Mouse (Mus musculus): ENCODE measurements at regions not wholly inside any gene's neighbourhood (a gene's known extent, or its start where the extent isn't known, plus 50 kb on each side); places are given as distances from the start of the nearest gene placed in this dataset.

DNA sequence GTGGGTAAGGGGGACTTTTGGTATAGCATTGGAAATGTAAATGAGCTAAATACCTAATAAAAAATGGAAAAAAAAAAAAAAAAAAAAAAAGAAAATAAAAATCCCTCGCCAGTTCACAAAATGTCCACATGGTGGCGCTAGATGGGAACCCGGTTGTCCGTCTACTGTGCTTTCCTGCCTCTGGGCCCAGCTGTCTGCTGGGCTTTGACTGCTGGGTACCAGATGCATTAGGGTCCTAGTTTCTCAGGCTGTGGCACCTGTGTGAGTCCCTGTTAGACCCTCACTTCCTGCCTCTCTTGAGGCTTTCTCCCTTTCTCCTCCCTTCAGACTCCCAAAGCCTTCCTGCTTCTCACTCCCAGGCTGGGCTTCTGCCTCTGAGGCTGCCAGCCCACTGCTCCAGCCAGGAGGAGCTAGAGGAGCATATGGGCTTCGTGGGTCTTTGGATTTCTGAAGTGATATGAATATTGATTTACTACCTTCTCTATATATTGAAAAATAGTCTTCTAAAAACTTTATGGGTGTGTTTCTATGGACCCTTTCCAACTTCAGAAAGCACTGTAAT, 145.7 kb upstream of the Syt6 start:
- no peak overlapping the region for H3K9ac ChIP-seq (replicated peaks)
- H3K4me3 ChIP-seq (replicated peaks) = no peak overlapping the region
- H3K9me3 ChIP-seq (replicated peaks) = no peaks in the 10 kb centered on the region
- no peak overlapping the region for H3K4me2 ChIP-seq
- H3K27ac ChIP-seq (replicated peaks) = no peak overlapping the region
- no peak for ATAC-seq (ENCODE audit: low FRiP score)
- 22% methylated on average over 5 of the region's 5 CpGs for WGBS
- H3K4me1 ChIP-seq = peaks cover 8% of the 10 kb centered on the region
- H3K36me3 ChIP-seq = no peaks in the 10 kb centered on the region
- H3K27me3 ChIP-seq (replicated peaks) = no peaks in the 10 kb centered on the region

DNA sequence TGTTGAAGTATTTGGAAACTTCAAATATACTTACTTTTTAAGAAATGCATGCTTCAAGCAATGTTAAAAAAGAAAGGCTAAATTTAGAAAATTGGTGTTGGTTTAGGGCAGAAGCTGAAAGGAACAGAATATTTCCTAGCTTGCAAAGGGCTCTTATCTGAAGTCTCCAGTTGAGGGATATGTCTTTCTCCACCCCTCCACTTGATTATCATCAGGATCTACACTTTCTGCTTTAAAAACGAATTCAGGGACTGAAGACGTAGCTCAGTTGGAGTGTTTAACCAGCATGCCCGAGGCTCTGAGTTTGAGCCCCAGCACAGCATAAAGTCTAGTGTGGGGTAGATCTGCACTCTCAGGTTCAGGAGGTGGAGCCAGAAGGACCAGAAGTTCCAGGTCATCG, 144.9 kb upstream of the Syt6 start:
- Histone ChIP-seq H3K4me1 (peaks cover 8% of the 10 kb centered on the region), H3K9me3 (replicated peaks) (no peaks in the 10 kb centered on the region), H3K27ac (replicated peaks) (no peak overlapping the region), H3K9ac (replicated peaks) (no peak overlapping the region), H3K4me2 (no peak overlapping the region), H3K36me3 (no peaks in the 10 kb centered on the region), H3K27me3 (replicated peaks) (no peaks in the 10 kb centered on the region), H3K4me3 (replicated peaks) (no peak overlapping the region)
- 82% methylated on average over 4 of the region's 4 CpGs for WGBS
- ATAC-seq (ENCODE audit: low FRiP score) = no peak

GRCm38 (mm10) chr3:103432254-103432653, 142.8 kb upstream of the Syt6 start:
- no peaks in the 10 kb centered on the region for H3K27me3 ChIP-seq (replicated peaks)
- no peak for ATAC-seq (ENCODE audit: low FRiP score)
- no peaks in the 10 kb centered on the region for H3K9me3 ChIP-seq (replicated peaks)
- H3K4me3 ChIP-seq (replicated peaks) = no peak overlapping the region
- H3K9ac ChIP-seq (replicated peaks) = no peak overlapping the region
- peaks cover 8% of the 10 kb centered on the region for H3K4me1 ChIP-seq
- WGBS = 47% methylated on average over 5 of the region's 5 CpGs
- H3K4me2 ChIP-seq = no peak overlapping the region
- no peaks in the 10 kb centered on the region for H3K36me3 ChIP-seq
- H3K27ac ChIP-seq (replicated peaks) = no peak overlapping the region

DNA sequence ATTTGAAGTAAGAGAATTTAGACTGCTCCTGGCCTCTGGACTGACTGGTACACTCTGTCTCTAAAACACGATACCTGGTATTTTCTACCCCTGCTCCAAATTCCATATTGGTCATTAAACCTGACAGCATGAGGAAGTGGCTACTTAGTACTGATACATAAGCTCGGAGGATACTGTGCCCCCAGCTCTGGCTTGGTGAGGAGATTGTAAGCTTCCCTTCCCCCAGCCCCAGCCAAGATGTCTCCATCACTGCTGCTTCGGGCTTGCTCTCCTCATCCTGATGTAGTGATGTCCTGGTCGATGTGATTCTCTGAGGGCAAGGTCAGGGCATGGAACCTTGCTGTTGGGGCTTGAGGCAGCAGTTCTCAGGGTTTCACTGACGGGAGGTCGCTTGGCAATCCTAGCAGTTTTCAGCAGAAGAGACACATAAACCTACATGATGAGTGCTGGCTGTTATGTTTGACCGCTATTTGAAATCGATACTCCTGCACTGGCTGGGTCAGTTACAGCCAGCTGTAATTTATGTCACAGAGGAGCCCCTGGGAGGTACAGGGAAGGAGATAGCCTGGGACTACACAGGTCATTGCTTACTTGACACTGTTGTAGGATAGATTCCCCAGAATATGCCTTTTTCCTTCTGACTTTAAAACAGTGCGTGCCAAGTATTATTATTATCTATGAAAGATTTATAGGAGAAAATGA, 138.0 kb upstream of the Syt6 start:
- Histone ChIP-seq H3K27ac (replicated peaks) (no peak overlapping the region), H3K9ac (replicated peaks) (no peak overlapping the region), H3K27me3 (replicated peaks) (no peaks in the 10 kb centered on the region), H3K4me1 (peaks cover 11% of the 10 kb centered on the region), H3K9me3 (replicated peaks) (no peaks in the 10 kb centered on the region), H3K4me2 (no peak overlapping the region), H3K36me3 (no peaks in the 10 kb centered on the region), H3K4me3 (replicated peaks) (no peak overlapping the region)
- WGBS = 82% methylated on average over 9 of the region's 9 CpGs
- no peak for ATAC-seq (ENCODE audit: low FRiP score)

DNA sequence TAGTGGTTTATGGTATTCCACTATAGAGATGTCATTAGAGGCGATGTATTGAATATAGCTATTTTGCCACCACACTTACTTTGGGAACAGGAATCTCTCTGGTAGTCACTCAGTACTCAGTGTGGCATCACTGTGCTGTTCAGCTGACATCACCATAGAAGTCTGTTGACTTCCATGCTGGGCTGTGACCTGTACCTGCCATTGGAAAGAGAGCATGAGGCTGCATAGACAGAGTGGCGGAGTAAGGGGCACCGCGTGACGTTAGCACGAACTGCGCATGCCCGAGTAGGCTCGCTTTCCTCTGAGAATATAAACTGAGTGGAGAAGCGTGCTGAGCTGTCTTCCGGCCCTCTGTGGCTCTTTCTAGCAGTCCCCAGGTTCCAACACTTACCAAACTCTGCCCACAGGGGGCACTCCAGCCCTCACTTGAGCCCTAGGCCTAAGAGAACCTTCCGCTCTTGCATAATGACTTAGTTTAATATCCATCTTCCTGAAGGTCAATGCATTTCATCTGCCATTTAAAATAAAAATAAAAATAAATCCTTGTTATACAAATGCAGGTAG, 136.2 kb upstream of the Syt6 start:
- H3K4me1 ChIP-seq = 0 out of 2 replicates have a peak, but pooled peaks cover 3% of the 10 kb centered on the region
- no peak overlapping the region for H3K4me2 ChIP-seq
- no peaks in the 10 kb centered on the region for H3K36me3 ChIP-seq
- H3K4me3 ChIP-seq (replicated peaks) = no peak overlapping the region
- H3K27ac ChIP-seq (replicated peaks) = no peak overlapping the region
- H3K9me3 ChIP-seq (replicated peaks) = no peaks in the 10 kb centered on the region
- ATAC-seq (ENCODE audit: low FRiP score) = peak; percentile 55; the same call in 1 of the 2 replicates
- WGBS = 47% methylated on average over 12 of the region's 12 CpGs
- no peaks in the 10 kb centered on the region for H3K27me3 ChIP-seq (replicated peaks)
- no peak overlapping the region for H3K9ac ChIP-seq (replicated peaks)

DNA sequence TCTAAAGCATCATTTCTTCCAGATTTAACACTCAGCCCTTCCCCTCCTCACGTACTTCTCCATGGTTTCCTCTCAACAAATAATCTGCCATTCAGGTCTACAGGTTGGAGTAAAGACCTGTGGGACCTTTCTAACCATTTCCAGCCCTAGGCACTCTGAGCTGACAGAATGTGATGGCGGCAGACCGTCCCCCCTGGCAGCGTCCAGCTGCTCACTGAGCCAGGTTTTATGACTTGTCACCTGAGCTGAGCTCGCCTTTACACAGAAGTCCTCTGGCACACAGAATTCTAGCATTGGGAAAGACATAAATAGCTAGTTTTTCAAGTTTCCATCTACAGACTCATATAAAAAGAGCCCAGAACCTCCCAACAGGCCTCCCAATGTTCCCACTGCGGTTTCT, 131.8 kb upstream of the Syt6 start:
- H3K4me2 ChIP-seq = no peak overlapping the region
- no peak for ATAC-seq (ENCODE audit: low FRiP score)
- no peak overlapping the region for H3K4me3 ChIP-seq (replicated peaks)
- 72% methylated on average over 6 of the region's 6 CpGs for WGBS
- H3K27ac ChIP-seq (replicated peaks) = no peak overlapping the region
- no peaks in the 10 kb centered on the region for H3K27me3 ChIP-seq (replicated peaks)
- no peaks in the 10 kb centered on the region for H3K36me3 ChIP-seq
- no peaks in the 10 kb centered on the region for H3K9me3 ChIP-seq (replicated peaks)
- H3K9ac ChIP-seq (replicated peaks) = no peak overlapping the region
- H3K4me1 ChIP-seq = 0 out of 2 replicates have a peak, but pooled peaks cover 3% of the 10 kb centered on the region

DNA sequence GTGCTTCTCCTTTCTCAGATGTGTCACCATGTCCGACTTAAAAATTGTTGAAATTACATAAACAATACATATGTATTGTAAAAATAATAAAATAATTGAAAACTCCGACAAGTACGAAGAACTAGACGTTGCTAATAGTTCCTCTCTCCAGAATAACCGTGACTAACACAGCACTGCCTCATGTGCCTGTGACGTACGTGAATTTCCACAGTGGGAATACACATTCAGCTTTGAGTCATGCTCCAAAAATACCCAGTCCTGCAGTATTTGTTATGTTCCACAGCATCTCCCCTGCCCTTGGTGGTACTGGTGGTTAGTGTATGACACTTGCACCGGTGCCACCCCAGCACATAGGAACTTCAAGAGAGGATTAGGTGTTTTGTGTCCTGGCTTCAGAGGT, 129.2 kb upstream of the Syt6 start:
- no peaks in the 10 kb centered on the region for H3K36me3 ChIP-seq
- ATAC-seq (ENCODE audit: low FRiP score) = no peak
- no peaks in the 10 kb centered on the region for H3K9me3 ChIP-seq (replicated peaks)
- H3K9ac ChIP-seq (replicated peaks) = no peak overlapping the region
- H3K27ac ChIP-seq (replicated peaks) = no peak overlapping the region
- H3K27me3 ChIP-seq (replicated peaks) = no peaks in the 10 kb centered on the region
- WGBS = 89% methylated on average over 8 of the region's 8 CpGs
- no peak overlapping the region for H3K4me3 ChIP-seq (replicated peaks)
- no peak overlapping the region for H3K4me2 ChIP-seq
- H3K4me1 ChIP-seq = no peaks in the 10 kb centered on the region

- Histone ChIP-seq H3K36me3 (no peaks in the 10 kb centered on the region), H3K4me2 (no peak overlapping the region), H3K4me3 (replicated peaks) (no peak overlapping the region), H3K27me3 (replicated peaks) (no peaks in the 10 kb centered on the region), H3K27ac (replicated peaks) (no peak overlapping the region), H3K9ac (replicated peaks) (no peak overlapping the region), H3K4me1 (no peaks in the 10 kb centered on the region), H3K9me3 (replicated peaks) (no peaks in the 10 kb centered on the region)
- 67% methylated on average over 7 of the region's 7 CpGs for WGBS
- ATAC-seq (ENCODE audit: low FRiP score) = no peak
Observed at GRCm38 (mm10) chr3:103449851-103450250, 125.2 kb upstream of the Syt6 start.

GRCm38 (mm10) chr3:103451971-103452370, 123.1 kb upstream of the Syt6 start:
- no peak overlapping the region for H3K27ac ChIP-seq (replicated peaks)
- 82% methylated on average over 3 of the region's 3 CpGs for WGBS

GRCm38 (mm10) chr3:103463760-103464159, 111.3 kb upstream of the Syt6 start:
- H3K27ac ChIP-seq (replicated peaks) = no peak overlapping the region
- no peaks in the 10 kb centered on the region for H3K36me3 ChIP-seq
- peaks cover 18% of the 10 kb centered on the region for H3K4me1 ChIP-seq
- ATAC-seq (ENCODE audit: low FRiP score) = no peak
- H3K9me3 ChIP-seq (replicated peaks) = no peaks in the 10 kb centered on the region
- no peak overlapping the region for H3K4me2 ChIP-seq
- H3K9ac ChIP-seq (replicated peaks) = no peak overlapping the region
- H3K27me3 ChIP-seq (replicated peaks) = no peaks in the 10 kb centered on the region
- WGBS = 42% methylated on average over 4 of the region's 4 CpGs
- no peak overlapping the region for H3K4me3 ChIP-seq (replicated peaks)

More at GRCm38 (mm10) chr3:103451971-103452370, 123.1 kb upstream of the Syt6 start:
- ATAC-seq (ENCODE audit: low FRiP score) = no peak
- Histone ChIP-seq H3K36me3 (no peaks in the 10 kb centered on the region), H3K4me2 (no peak overlapping the region), H3K27me3 (replicated peaks) (no peaks in the 10 kb centered on the region), H3K9ac (replicated peaks) (no peak overlapping the region), H3K4me1 (no peaks in the 10 kb centered on the region), H3K4me3 (replicated peaks) (no peak overlapping the region), H3K9me3 (replicated peaks) (no peaks in the 10 kb centered on the region)

DNA sequence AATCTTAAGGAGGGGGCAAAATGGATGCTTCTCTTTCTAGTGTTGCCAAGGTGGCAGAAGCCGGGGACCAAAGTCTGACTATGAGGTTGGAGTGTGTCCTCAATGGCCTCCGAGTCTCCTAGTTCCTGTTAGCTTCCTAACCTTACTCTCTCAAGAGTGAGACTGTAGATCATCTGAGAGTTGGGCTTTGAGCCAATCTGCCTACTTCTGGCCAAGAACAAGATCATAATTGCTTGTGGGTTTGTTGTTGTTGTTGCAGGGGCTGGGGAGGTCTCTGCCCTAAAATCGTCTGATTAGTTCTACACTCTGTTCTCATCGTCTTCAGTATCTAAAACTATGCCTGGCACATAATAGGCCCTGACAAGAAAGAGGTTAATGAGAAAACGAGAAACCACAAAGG, 110.8 kb upstream of the Syt6 start:
- H3K4me1 ChIP-seq = peaks cover 18% of the 10 kb centered on the region
- no peaks in the 10 kb centered on the region for H3K36me3 ChIP-seq
- ATAC-seq (ENCODE audit: low FRiP score) = no peak
- no peak overlapping the region for H3K9ac ChIP-seq (replicated peaks)
- no peak overlapping the region for H3K27ac ChIP-seq (replicated peaks)
- no peak overlapping the region for H3K4me2 ChIP-seq
- H3K27me3 ChIP-seq (replicated peaks) = no peaks in the 10 kb centered on the region
- 69% methylated on average over 5 of the region's 5 CpGs for WGBS
- no peak overlapping the region for H3K4me3 ChIP-seq (replicated peaks)
- H3K9me3 ChIP-seq (replicated peaks) = no peaks in the 10 kb centered on the region

DNA sequence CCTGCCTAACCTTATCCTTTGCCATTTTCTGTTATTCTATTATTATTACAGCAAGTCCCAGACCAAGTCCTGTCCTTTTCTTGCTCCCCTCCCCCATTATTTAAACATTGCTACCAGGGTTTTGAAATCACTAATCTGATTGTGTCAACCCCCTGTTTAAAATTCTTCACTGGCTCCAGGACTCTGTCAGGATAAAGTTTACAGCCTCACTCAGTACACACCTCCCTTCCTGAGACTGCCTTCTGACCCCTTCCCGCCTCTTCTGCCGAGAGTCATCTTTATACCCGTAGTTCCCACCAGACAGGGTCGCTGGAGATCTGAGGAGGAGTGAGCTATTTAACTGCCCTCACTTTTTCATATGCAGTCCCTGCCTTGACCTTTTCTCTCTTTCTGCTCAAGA, 110.3 kb upstream of the Syt6 start:
- H3K9me3 ChIP-seq (replicated peaks) = no peaks in the 10 kb centered on the region
- no peak overlapping the region for H3K9ac ChIP-seq (replicated peaks)
- H3K4me3 ChIP-seq (replicated peaks) = no peak overlapping the region
- 15% methylated on average over 4 of the region's 4 CpGs for WGBS
- H3K27me3 ChIP-seq (replicated peaks) = no peaks in the 10 kb centered on the region
- H3K36me3 ChIP-seq = no peaks in the 10 kb centered on the region
- no peak overlapping the region for H3K4me2 ChIP-seq
- peaks cover 18% of the 10 kb centered on the region for H3K4me1 ChIP-seq
- H3K27ac ChIP-seq (replicated peaks) = no peak overlapping the region
- no peak for ATAC-seq (ENCODE audit: low FRiP score)
